Mouse (Mus musculus): ENCODE measurements around the gene Sptlc3. TPM values are rescaled to one million over a fixed set of nuclear protein-coding genes. Genes with fewer than 3 reads are reported as not detected.

Sptlc3 gene
- total and polyA plus RNA-seq, 3 experiments, result 0.06 TPM; not detected in 2

DNA sequence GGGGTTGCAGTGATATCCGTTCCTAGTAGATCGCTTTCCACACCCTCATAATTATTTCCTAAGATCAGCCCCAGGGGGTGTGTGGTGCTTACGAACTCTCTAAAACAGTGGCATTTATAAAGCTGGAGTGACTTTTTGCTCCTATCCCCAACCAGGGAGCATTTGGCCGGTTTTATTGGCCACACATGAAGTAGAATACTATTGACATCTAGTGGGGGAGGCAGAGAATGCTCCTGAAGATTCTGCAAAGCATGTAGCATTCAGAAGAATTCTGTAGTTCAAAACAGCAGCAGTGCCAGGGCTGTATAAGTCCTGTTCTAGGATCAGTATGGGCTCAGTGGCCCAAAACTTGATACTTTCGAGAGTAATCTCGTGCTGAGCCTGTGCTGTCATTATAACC is 89.1 kb downstream of the Sptlc3 start:
- 36% methylated on average over 6 of the region's 6 CpGs for WGBS
- H3K27me3 ChIP-seq (ENCODE audit: control insufficient read depth, insufficient read depth, low read length), result no peaks in the 10 kb centered on the region
- H3K27ac ChIP-seq, result no peak overlapping the region
- H3K4me3 ChIP-seq, result no peak overlapping the region
- H3K36me3 ChIP-seq (ENCODE audit: control insufficient read depth, insufficient read depth, low read length), result no peaks in the 10 kb centered on the region
- intact Hi-C loops (cut with DNase I), result loop anchor here (5.0 kb wide), 1 partner anchor 200 kb away; no protein-coding TSS in a partner anchor
- no peaks in the 10 kb centered on the region for H3K79me2 ChIP-seq (replicated peaks; ENCODE audit: control insufficient read depth, insufficient read depth, low read length)
- no peaks in the 10 kb centered on the region for H3K4me1 ChIP-seq (ENCODE audit: control insufficient read depth, insufficient read depth, low read length)
- TF ChIP-seq POLR2A (IDR thresholded peaks at IDR 0.05; ENCODE audit: insufficient read depth, low read depth, low read length), result no peak
- no peak for TF ChIP-seq CTCF (IDR thresholded peaks at IDR 0.05)
- TF ChIP-seq EP300 (IDR thresholded peaks at IDR 0.05; ENCODE audit: insufficient read depth, low read depth, low read length), result no peak
- H3K9ac ChIP-seq (ENCODE audit: low read depth, low read length), result no peak overlapping the region
- no peak for DNase-seq

DNA sequence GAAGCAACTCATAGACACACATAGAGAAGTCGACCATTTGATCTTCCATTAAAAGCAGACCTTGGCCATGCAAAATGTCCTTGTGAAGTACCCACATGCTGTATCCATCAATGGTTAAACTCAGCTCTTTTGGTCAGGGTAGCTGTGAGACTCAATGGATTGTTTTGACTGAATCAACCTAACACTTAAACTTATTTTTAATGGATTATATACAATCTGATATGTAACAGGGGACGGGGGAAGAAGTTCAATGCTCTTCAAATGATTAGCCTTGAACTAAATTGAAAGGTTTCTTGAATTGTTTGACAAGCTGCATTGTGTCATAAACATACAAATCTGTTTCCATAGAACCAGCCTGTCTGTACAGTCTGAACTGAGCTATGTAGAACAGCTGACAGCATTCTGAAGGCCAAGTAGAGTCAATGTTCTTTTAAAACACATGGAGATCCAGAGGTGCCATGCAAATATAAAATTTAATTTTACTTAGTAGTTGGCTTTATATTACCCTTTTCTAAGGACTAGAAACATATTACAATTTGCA is 94.0 kb downstream of the Sptlc3 start:
- Histone ChIP-seq H3K4me1 (ENCODE audit: control insufficient read depth, insufficient read depth, low read length) (no peaks in the 10 kb centered on the region), H3K36me3 (ENCODE audit: control insufficient read depth, insufficient read depth, low read length) (no peaks in the 10 kb centered on the region), H3K27ac (no peak overlapping the region), H3K4me3 (no peak overlapping the region), H3K27me3 (ENCODE audit: control insufficient read depth, insufficient read depth, low read length) (no peaks in the 10 kb centered on the region), H3K9ac (ENCODE audit: low read depth, low read length) (no peak overlapping the region), H3K79me2 (replicated peaks; ENCODE audit: control insufficient read depth, insufficient read depth, low read length) (no peaks in the 10 kb centered on the region)
- no peak for DNase-seq
- TF ChIP-seq CTCF (IDR thresholded peaks at IDR 0.05), result no peak
- TF ChIP-seq POLR2A (IDR thresholded peaks at IDR 0.05; ENCODE audit: insufficient read depth, low read depth, low read length), result no peak
- no peak for TF ChIP-seq EP300 (IDR thresholded peaks at IDR 0.05; ENCODE audit: insufficient read depth, low read depth, low read length)
- intact Hi-C loops (cut with DNase I), result no loop called here
- WGBS, result 74% methylated on average over 2 of the region's 2 CpGs

DNA sequence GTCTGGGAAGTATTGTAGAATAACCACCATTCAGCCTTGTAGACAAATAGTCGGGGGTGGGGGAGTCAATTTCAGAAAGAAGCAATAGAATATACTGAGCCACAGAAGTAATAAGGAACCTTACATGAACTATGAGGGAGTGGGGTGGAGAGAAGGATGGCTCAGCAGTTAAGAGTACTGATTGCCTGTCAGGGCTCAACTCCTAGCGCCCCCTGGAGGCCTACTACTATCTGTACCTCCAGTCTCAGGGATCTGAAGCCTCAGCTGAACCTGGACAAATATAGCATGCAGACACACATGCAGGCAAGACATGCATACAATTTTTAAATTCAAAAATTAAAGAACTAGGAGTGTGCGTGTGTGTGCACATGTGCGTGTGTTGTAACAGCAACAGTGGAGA is 96.2 kb downstream of the Sptlc3 start:
- no peaks in the 10 kb centered on the region for H3K36me3 ChIP-seq (ENCODE audit: control insufficient read depth, insufficient read depth, low read length)
- no peaks in the 10 kb centered on the region for H3K27me3 ChIP-seq (ENCODE audit: control insufficient read depth, insufficient read depth, low read length)
- H3K4me3 ChIP-seq, result no peak overlapping the region
- H3K4me1 ChIP-seq (ENCODE audit: control insufficient read depth, insufficient read depth, low read length), result no peaks in the 10 kb centered on the region
- no peaks in the 10 kb centered on the region for H3K79me2 ChIP-seq (replicated peaks; ENCODE audit: control insufficient read depth, insufficient read depth, low read length)
- 46% methylated on average over 4 of the region's 4 CpGs for WGBS
- TF ChIP-seq CTCF (IDR thresholded peaks at IDR 0.05), result peak; percentile 67
- no peak for TF ChIP-seq EP300 (IDR thresholded peaks at IDR 0.05; ENCODE audit: insufficient read depth, low read depth, low read length)
- H3K9ac ChIP-seq (ENCODE audit: low read depth, low read length), result no peak overlapping the region
- intact Hi-C loops (cut with DNase I), result loop anchor here (2.0 to 5.0 kb wide), 3 partner anchors 87 to 837 kb away; partner anchors contain the start of gene Ism1
- H3K27ac ChIP-seq, result no peak overlapping the region
- DNase-seq, result no peak

DNA sequence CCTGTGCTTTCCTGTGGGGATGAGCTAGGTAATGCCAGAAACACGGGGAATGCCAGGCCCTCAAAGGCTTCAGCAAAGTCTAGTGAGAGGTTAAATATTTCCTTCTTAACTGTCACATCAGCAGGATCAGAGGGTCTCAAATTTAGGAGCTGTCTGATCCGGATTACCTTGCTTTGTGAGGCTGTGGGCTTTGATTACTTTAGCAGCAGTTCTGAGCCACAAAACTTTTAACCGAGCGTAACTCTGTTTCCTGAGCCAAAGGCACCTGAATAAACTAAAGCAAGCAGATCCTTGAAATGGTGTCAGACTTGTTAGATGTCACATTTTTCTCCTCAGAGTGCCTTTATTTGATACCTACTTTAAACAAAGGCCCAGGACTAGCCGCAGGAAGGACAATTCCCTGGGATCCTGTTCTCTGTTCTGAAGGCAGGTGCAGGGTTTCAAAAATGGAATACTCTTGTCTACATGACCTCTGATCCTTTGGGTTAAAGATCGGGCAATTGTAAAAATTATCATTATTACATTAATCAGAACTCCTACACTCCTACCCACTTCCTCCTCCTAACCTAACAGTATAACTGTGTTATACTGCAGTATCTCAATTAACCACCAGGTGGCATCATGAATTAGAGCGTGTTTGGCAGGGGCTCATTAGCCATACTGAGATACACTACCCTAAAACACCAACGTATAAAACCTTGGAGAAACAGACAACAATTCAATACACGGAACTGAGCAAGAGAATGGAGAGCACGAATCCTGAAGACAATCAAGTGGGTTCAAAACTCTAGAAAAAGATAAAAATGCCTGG is 97.4 kb downstream of the Sptlc3 start:
- Histone ChIP-seq H3K4me3 (no peak overlapping the region), H3K36me3 (ENCODE audit: control insufficient read depth, insufficient read depth, low read length) (no peaks in the 10 kb centered on the region), H3K27ac (no peak overlapping the region), H3K79me2 (replicated peaks; ENCODE audit: control insufficient read depth, insufficient read depth, low read length) (no peaks in the 10 kb centered on the region), H3K27me3 (ENCODE audit: control insufficient read depth, insufficient read depth, low read length) (no peaks in the 10 kb centered on the region), H3K4me1 (ENCODE audit: control insufficient read depth, insufficient read depth, low read length) (no peaks in the 10 kb centered on the region), H3K9ac (ENCODE audit: low read depth, low read length) (no peak overlapping the region)
- intact Hi-C loops (cut with DNase I), result loop anchor here (1.0 to 5.0 kb wide), 5 partner anchors 86 to 836 kb away; partner anchors contain the start of gene Ism1
- TF ChIP-seq POLR2A (IDR thresholded peaks at IDR 0.05; ENCODE audit: insufficient read depth, low read depth, low read length) (no peak), EP300 (IDR thresholded peaks at IDR 0.05; ENCODE audit: insufficient read depth, low read depth, low read length) (no peak), CTCF (IDR thresholded peaks at IDR 0.05) (peak; percentile 89)
- no peak for DNase-seq
- 44% methylated on average over 10 of the region's 10 CpGs for WGBS

DNA sequence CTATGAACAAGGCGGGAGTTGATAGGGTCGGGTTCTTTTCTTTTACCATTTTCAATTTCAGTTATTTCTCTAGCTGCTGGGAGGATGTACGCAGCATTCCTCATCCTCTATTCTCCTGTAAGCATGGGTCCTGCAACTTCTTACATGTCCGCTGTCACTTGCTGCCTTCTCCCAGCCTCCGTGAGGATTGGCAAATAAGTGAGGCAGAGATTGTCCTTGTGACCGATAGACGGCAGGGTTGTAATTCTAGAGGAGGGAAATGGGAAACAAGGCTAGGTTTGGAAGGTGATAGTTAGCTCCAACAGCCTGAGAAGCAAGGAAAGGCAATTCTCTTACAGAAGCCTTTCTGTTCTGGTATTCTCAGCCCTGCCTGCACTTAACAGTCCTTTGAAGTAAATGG is 98.4 kb downstream of the Sptlc3 start:
- Histone ChIP-seq H3K79me2 (replicated peaks; ENCODE audit: control insufficient read depth, insufficient read depth, low read length) (no peaks in the 10 kb centered on the region), H3K9ac (ENCODE audit: low read depth, low read length) (no peak overlapping the region), H3K36me3 (ENCODE audit: control insufficient read depth, insufficient read depth, low read length) (no peaks in the 10 kb centered on the region), H3K4me3 (no peak overlapping the region), H3K27me3 (ENCODE audit: control insufficient read depth, insufficient read depth, low read length) (no peaks in the 10 kb centered on the region), H3K27ac (no peak overlapping the region), H3K4me1 (ENCODE audit: control insufficient read depth, insufficient read depth, low read length) (no peaks in the 10 kb centered on the region)
- WGBS, result 73% methylated on average over 7 of the region's 7 CpGs
- TF ChIP-seq POLR2A (IDR thresholded peaks at IDR 0.05; ENCODE audit: insufficient read depth, low read depth, low read length) (no peak), CTCF (IDR thresholded peaks at IDR 0.05) (no peak), EP300 (IDR thresholded peaks at IDR 0.05; ENCODE audit: insufficient read depth, low read depth, low read length) (no peak)
- intact Hi-C loops (cut with DNase I), result loop anchor here (5.0 kb wide), 2 partner anchors 85 to 835 kb away; partner anchors contain the start of gene Ism1
- DNase-seq, result no peak

DNA sequence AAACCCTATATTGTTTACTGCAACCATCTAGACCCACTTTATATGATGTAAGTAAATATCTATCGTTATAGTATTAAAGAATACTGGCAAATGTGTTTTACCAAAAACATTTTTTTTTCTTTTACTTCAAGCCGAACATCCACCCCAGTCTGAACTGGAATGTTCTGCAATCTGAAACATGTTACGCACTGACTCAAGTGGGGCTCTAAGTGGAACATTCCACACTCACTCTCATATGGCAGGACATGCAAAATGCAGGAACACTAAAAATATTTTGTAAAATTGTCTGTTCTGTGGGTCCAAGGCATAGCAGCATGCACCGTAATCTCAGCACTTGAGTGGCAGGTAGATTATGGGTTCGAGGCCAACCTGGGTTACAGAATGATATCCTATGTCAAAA is 103.5 kb downstream of the Sptlc3 start:
- no peak for DNase-seq
- no peak overlapping the region for H3K27ac ChIP-seq
- H3K4me3 ChIP-seq, result no peak overlapping the region
- H3K79me2 ChIP-seq (replicated peaks; ENCODE audit: control insufficient read depth, insufficient read depth, low read length), result no peaks in the 10 kb centered on the region
- no peaks in the 10 kb centered on the region for H3K36me3 ChIP-seq (ENCODE audit: control insufficient read depth, insufficient read depth, low read length)
- intact Hi-C loops (cut with DNase I), result no loop called here
- 90% methylated on average over 5 of the region's 5 CpGs for WGBS
- H3K9ac ChIP-seq (ENCODE audit: low read depth, low read length), result no peak overlapping the region
- no peak for TF ChIP-seq CTCF (IDR thresholded peaks at IDR 0.05)
- no peak for TF ChIP-seq POLR2A (IDR thresholded peaks at IDR 0.05; ENCODE audit: insufficient read depth, low read depth, low read length)
- no peak for TF ChIP-seq EP300 (IDR thresholded peaks at IDR 0.05; ENCODE audit: insufficient read depth, low read depth, low read length)
- H3K27me3 ChIP-seq (ENCODE audit: control insufficient read depth, insufficient read depth, low read length), result no peaks in the 10 kb centered on the region
- H3K4me1 ChIP-seq (ENCODE audit: control insufficient read depth, insufficient read depth, low read length), result no peaks in the 10 kb centered on the region

Data from heart, adult 2 months (tissue).